Mouse (Mus musculus) ovary, adult 18-20 months (tissue): ENCODE results near the gene Gatc.
A peak's percentile ranks its signal among the peaks of the same experiment; 100 is the strongest.
"Not testable (repeated sequence)": the region's sequence is repeated elsewhere in the genome, so short reads cannot be mapped to it uniquely, and the experiment has no call there.

Experiments
- DNase-seq: peaks from one replicate; pipeline ENCODE4 v3.0.0; 2022; ENCODE audit warnings: low spot score, mixed read lengths

Gatc gene

DNA sequence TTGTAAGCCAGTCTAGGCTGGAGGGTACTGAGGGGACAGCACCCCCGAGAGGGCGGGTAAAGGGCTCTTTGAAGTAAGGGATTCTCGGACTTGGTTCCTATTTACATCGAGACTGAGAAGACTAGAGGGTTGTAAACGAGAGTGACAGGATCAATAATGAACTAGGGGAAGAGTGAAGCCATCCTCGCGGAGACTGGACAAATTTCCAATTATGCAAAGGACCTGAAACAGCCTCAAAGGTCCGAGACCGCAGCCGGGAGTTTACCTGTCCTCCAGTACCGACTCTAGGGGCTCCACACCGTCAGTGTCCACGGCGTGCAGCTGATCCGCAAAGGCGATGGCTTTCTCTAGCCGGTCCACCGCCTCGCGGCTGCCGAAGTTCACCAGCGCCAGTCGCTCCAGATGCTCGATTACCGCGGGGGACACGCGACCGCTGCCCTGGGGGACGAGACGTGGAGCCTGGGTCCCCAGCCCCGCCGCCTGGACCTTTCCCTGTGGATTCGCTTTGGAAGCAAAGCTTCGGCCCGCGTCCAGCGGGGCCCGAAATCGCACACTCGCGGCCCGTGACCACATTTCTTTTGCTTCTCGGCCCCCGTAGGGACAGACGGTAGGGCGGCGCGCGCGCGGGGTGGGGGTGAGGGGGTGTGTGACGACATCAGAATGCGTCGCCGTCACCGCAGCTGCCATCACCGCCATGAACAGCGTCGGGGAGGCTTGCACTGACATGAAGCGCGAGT is at the start of gene Gatc, which contains the start of gene Triap1:
TSS of gene Gatc (minus strand) at position 602 of the 737 bp plus-strand sequence.
TSS of gene Triap1 (plus strand) at position 649 of the 737 bp plus-strand sequence.
- peak; percentile 74 for DNase-seq

DNA sequence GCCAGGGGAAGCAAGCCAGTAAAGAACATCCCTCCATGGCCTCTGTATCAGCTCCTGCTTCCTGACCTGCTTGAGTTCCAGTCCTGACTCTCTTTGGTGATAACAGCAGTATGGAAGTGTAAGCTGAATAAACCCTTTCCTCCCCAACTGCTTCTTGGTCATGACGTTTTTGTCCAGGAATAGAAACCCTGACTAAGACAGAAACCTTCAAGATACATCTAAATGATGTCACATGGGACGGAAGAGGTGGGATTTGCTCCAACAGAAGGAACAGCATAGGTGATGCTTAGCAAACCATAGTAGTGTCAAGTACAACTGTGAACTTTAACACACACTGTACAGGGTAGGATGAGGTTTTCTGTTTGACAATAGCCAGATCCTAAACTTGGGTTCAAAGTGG is 37.9 kb upstream of the Gatc start:
- DNase-seq, result not testable (repeated sequence)

DNA sequence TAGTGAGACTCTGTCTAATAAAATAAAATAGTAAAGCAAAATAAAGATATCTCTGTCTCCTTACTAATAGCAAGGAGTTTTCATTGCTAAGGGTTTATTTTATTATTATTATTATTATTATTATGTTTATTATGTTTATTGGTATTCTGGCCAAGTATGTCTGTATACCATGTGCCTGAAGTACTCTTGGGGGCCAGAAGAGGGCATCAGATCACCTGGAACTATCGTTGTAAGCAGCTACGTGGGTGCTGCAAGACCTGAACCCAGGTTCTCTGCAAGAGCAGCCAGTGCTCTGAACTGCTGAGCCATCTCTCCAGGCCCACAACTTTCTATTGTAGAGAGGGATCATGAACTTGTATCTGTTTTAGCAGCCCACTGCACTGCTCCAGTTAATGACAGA is 34.5 kb upstream of the Gatc start:
- no peak for DNase-seq

DNA sequence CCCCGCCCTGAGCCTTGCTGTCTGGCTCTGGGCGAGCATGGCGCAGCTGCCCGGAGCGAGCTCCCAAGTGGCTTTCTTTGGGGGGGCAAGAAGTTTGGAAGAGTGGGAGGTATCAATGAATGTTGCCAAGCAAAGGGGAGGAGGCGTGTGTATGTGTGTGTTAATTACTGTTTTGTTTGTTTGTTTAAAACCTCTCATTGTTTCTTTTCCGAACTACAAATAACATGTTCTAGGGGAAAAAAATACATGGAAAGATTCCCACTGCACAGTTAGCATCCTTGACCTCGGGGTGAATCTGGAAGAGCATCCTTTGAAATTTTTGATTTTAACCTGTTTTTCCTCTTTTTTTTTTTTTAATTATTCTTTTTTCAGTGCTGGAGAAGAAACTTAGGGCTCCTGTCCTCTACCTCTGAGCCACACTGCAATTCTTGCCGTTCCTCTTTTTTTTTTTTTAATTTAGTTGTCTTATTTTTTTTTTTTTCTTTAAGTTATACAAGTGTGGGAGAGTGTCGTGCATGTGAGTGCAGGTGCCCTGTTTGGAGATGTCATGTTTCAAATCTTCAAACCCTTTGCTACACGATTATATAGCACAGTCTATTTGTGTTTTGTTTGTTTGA is 33.3 kb upstream of the Gatc start:
- no peak for DNase-seq

DNA sequence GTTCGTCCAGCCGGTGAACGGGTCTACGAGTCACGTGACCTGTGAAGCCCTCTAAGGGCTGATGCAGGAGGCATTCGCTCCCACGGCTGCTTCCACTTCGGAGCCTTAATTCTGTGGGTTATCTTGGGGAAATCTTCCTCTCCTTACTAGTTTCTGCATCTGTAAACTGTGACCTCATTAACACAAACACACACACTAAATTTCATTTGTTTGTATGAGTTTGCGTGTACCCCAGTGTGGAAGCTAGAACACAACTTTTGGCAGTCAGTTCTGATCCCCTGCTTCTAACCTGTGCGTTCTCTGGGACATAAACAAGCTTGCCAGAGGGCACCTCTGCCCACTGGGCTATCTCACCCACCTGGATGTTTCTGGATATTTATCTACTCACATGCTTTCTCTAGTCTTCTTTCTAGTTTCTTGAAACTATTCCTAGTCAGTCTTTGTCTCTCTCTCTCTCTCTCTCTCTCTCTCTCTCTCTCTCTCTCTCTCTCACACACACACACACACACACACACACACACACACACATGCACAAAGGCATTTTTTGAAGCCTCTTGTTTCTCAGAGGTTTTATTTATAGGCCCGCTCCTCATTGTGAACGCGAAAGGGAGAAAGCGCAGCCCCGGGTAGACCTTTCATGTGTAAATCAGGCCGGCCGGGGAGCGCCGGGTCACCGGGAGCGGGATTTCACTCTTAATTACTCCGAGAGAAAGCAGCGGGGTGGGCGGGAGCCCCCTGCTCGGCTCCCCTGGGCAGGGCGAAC is 32.6 kb upstream of the Gatc start:
- DNase-seq, result no peak

DNA sequence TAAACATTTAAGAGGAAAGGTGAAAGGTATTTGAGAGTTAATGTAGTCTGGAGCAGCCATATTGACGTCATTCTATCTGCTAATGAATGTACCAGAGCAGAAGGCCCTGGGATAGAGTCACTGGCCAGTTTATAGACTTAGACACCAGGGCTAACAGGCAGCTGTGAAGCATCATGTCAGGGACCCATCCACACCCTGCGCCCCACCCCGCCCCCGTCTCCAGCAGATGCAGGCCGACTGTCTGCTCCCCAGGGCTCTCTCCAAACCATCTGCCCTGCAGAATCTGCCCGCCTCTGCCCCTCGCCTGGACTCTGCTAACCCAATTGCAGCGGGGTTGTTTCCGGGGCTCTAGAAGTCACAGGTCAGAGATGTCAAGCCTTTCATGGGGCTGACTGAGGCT is 30.8 kb upstream of the Gatc start:
- no peak for DNase-seq

DNA sequence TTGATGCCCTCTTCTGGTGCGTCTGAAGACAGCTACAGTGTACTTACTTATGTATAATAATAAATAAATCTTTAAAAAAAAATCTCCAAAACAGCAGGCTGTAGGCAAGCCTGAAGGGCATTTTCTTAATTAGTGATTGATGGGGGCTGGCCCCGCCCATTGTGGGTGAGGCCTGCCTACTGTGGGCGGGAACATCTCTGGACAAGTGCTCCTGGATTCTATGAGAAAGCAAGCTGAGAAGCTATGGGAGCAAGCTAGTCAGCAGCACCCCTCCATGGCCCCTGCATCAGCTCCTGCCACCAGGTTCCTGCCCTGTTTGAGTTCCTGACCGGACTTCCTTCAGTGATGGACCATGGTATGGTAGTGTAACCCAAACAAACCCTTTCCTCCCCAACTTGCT is 23.8 kb upstream of the Gatc start:
- DNase-seq, result no peak

DNA sequence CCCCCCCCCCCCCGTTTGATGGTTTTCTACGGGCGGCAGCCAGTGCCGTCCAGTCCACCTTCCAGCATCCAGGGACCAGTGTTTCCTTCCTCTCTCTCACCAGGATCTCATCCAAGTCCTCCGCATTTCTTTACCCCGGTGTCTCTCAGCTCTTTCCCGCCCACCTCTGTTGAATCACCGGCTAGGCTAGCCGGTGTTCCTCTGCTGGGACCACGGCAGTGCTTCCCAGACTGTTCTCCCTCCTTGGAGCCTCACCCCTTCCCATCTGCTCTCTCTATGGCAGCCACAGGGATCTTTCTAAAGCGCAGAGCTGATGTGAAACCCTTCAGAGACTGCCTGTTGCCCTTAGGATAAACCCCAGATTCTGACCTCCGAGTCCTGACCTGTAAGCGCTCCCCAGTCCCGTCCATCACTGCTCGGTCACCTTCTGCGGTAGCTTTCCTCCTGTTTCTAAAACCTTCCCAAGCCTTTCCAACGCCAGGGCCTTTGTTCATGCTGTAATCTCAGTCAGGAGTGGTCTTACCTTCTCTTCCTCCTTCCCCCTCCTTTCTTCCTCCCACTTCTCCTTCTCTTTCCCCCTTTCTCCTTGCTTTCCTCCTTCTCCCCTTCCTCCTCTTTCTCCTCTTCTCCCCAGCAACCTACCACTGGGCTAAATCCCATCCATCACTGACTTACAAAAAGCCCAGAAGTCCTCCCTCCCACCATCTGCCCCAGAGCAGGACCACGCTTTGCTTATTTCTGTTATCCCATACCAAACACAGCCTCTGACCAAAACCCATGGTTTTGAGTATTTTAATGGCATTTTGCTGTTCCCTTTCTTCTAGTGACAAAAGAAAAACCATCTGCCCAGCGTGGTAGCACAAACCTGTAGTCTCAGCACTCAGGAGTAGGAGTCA is 22.1 kb upstream of the Gatc start:
- no peak for DNase-seq

DNA sequence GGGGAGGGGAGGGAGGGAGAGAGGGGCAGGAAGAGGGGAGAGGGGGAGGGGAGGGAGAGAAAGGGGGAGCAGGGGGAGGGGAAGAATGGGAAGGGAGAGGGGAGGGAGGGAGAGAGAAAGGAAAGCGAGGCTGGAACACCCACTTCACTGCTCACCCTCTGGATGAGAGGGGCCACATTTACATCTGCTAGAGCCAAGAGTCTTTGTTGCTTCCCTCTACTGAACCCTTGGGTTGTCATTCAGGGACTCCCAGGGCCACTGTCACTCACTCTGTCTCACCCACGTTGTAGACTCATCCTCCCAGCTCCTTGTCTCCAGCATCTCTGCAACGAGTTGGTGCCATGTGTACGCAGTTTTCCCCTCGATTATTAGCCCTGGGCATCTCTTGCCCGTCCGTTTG is 21.2 kb upstream of the Gatc start:
- DNase-seq, result no peak

DNA sequence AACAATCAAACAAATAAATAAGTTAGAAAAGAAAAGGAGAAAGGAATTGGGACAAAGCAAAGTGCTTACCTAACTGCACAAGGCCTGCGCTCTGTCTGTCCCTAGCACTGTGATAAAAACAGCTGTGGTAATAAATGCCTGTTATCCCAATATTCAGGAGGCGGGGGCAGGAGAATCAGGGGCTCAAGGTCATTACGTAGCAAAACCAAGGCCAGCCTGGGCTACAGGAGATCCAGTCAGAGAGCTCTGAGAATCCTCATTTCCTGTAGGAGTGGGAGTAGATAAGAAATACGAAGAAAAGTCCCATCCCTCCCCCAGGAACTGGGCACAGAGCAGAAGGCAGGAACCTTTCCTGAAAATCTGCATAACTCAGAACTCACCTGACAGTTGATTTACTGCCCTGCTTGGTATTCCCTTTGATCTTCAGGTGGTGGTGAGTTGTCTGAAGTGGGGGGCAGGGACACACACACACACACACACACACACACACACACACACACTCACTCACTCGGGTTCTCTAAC is 18.9 kb upstream of the Gatc start:
- DNase-seq, result peak; percentile 61

DNA sequence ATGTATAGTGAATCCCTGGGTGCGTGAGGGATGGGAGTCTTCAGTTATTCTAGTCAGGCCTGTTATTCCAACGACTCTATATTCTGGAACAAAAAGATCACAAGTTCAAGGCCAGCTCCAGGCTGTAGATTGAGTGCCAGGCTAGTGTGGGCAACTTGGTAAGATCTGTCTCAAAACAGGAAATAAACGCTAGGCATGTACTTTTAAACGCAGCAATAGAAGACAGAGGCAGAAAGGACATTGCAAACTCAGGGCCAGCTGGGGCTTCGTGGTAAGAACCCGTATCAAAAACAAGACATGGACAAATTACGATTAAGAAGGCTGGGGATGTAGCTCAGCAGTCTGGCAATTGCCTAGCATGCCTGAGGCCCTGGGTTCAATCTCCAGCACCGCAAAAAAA is 18.5 kb upstream of the Gatc start:
- no peak for DNase-seq

DNA sequence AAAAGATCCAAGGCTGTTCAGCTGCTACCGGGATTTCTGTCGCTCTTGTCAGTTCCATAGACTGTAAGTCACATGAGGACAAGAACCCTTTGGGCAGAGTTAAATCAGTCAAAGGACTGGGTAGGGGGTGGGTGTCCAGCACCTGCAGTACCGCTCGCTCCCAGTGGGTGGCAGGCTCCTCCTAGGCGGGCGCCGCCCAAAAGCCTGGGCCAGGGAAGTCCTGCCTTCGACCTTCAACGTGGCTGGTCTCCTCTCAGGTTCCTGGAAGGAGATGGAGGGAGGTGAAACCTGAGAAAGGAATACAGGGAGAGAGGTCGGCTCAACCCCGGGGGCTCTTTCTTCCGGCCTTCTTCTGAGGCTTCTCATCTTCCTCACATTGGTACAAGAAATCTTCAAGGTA is 17.9 kb upstream of the Gatc start:
- peak; percentile 68 for DNase-seq

DNA sequence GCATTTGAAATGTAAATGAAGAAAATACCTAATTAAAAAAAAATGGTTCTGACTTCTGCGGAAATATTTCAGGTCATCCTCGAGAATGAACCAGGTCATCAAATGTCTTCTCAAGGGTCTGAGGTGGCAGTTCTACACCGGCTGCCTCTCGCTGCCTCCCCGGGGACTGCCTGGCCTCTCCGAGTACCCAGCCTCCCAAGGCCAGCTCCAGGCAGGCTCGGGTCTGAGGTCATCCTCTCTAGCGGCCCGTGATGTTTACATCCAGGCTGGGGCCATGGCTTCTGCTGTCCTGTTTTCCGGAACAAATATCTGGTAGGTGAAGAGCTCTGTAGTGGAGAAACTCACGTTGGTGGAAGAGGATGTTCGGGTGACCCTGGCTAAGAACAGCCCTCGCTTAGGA is 14.1 kb upstream of the Gatc start:
- no peak for DNase-seq

DNA sequence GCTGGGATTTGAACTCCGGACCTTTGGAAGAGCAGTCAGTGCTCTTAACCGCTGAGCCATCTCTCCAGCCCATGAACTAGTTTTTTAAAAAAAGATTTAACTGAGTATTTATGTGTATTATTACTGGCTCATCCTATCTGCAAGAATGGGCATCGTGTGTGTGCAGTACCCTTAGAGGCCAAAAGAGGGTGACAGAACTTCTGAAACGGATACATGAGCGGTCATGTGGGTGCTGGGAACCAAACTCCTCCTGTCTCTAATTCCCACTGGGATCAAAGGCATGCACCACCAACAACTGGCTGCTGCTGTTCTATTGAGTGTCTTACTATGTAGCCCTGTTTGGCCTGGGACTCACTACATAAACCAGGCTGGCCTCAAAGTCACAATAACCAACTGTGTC is 10.4 kb upstream of the Gatc start:
- no peak for DNase-seq

DNA sequence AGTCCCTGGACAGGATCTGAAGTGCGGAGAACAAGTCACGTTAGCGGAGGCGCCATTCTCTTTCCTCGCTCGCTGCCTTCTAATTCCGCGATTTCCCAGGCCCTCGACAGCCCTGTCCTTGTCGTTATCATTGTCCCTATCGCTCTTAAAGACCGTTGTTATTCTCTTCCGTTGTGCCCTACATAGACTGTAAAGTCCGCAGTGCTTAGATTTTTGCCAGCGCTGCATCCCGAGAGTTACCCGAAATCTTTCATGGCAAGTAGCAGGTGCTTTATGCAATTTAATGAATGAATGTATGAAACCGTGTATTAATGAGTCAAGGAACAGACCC is 8.2 kb upstream of the Gatc start:
- DNase-seq, result no peak

DNA sequence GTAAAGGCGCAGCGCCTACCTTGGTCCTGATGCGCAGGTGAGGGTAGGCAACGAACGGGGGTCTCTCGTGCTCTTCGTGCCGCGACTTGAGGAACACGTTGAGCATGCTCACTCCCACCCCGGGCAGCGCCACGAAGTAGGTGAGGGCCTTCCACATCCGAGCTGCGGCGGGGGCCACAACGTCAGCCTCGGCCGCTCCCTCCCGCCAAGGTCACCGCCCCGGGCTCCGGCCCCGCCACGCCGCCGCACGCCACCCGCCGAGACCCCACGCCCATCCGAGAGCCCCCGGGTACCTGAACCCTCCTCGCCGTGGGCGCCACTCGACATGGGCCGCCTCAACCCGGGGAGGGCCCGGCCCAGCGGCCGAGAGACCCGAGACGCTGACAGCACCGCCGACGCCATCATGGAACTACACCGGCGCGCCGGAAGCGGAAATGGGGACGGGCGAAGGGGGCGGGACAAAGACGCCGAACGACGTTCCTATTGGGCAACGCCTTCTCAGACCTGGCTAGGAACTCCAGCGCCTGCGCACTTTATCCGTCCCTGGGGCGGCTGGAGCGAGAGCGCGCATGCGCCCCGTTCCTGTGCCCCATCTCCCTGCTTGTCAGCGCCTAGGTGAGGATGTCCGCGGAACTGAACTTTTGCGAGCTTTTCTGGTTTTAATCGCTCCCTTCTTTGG is 7.7 kb upstream of the Gatc start, which contains the start of gene Cox6a1:
TSS of gene Cox6a1 (minus strand) at position 436 of the 679 bp plus-strand sequence.
- DNase-seq, result peak; percentile 96

DNA sequence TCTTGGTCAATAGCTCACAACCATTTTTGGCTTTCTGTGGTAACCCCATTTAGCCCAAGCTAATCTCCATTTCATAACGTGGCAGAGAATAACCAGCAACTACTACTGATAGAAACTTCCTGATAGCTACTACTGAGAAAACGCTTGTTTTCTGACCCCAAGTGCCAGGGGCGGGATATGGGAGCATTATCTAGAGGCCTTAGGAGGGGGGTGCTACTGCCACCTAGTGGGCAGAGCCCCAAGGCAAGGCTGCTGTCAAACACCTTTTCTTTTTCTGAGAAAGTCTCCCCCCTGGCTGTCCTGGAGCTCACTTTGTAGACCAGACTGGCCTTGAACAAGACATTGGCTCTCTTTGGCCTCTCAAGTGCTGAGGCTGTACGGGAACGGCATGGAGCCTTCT is 6.6 kb upstream of the Gatc start:
- peak; percentile 69 for DNase-seq

DNA sequence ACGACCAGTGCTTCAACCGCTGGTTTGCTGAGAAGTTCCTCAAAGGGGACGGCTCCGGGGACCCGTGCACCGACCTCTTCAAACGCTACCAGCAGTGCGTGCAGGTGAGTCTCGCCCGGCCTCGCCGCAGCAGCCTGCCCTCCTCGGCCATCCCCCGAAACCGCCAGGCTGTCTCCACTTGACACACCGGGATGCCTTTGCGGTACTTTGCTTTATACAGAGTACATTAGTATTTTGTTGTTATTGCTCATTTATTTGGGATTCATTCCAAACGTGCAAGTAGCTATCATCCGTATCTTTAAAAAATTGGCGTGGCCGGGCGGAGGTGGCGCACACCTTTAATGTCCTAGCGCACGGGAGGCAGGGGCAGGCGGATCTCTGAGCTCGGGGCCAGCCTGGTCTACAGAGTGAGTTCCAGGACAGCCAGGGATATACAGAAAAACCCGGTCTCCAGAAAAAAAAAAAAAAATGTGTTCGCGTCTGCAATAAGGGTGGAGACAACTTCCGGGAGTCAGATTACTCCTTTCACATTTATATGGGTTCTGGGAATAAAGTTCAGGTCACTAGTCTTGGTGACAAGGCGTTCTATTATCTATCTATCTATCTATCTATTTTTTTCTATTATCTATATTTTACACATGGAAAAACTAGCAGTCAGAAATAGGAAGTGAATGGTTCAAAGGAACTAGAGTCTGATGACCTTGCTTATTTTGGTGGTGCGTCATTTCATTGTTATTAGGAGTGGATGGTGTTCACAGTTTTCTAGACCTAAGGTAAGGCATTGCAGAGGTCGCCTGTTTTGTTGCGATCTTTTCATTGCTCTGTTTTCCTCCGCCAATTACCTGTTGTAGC is 562 bp upstream of the Gatc start:
- DNase-seq, result no peak

DNA sequence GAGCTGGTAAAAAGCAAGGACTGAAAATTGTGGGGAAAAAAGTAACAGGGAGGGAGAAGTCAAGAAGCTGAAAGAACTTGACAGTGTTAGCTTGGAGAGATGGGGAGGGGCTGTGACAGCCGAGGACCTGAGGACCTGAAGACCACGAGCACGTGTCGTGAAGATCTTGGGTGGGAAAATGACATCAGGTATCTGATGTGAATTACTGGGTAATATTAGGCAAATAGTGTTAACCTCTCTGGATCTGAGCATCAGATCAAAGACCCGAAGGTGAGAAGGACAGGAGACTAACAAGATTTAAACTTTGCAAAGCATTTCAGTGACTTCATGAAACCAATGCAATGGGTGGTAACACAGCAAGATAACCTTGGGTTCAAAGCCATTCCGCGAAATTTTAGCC is 971 bp downstream of the Gatc start:
- no peak for DNase-seq

DNA sequence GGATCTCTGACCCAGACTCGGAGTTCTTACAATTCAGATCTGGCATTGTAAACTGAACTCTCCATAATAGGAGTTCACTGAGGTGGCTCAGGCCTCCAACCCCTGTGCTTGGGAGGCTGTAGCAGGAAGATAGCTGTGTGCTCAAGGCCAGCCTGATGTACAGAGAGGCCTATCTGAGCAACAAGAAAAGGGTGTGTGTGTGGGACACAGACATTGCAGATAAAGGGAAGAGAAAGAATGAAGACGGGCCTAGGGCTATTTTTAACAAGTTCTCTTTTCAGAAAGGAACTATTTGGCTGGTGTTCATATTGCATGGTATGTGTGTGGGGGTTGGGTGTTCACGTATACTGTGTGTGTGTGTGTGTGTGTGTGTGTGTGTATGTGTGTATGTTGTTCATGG is 7.4 kb downstream of the Gatc start:
- no peak for DNase-seq
